Mouse (Mus musculus) hindbrain, embryonic 16.5 days (tissue): ENCODE data around the gene Slc36a1. TPM values are rescaled to one million over a fixed set of nuclear protein-coding genes. Genes with fewer than 3 reads are reported as not detected.

Source experiments
- ATAC-seq: fragments of 200-750 bp; cut with Nextera tagmentation; 2 replicates; pipeline ENCODE4 v1.8.0; 2017; ENCODE audit warnings: moderate TSS enrichment, moderate library complexity
- H3K27ac ChIP-seq: fragments of 300-500 bp; sonication (generic); 2 replicates; pipeline ENCODE4 v1.5.1; 2014; ENCODE audit warnings: low read depth, mild to moderate bottlenecking, control low read depth, low read length, moderate library complexity
- H3K27me3 ChIP-seq: fragments of 300-500 bp; sonication (generic); replicated peaks from 2 replicates; pipeline ENCODE4 v1.6.1; 2014; ENCODE audit warnings: low read length; ENCODE audit not compliant: control insufficient read depth, insufficient read depth
- H3K36me3 ChIP-seq: fragments of 300-500 bp; sonication (generic); 2 replicates; pipeline ENCODE4 v1.6.1; 2014; ENCODE audit warnings: mild to moderate bottlenecking, low read length, moderate library complexity, mixed read lengths; ENCODE audit not compliant: control insufficient read depth, insufficient read depth
- H3K4me1 ChIP-seq: fragments of 300-500 bp; sonication (generic); 2 replicates; pipeline ENCODE4 v1.6.1; 2014; ENCODE audit warnings: low read depth, low read length; ENCODE audit not compliant: control insufficient read depth, insufficient read depth
- H3K4me2 ChIP-seq: fragments of 300-500 bp; sonication (generic); 2 replicates; pipeline ENCODE4 v1.6.1; 2014; ENCODE audit warnings: mild to moderate bottlenecking, low read length, control low read depth, moderate library complexity
- H3K4me3 ChIP-seq: fragments of 300-500 bp; sonication (generic); 2 replicates; pipeline ENCODE4 v1.5.1; 2014; ENCODE audit warnings: mild to moderate bottlenecking, low read length, control low read depth, moderate library complexity
- H3K9ac ChIP-seq: fragments of 300-500 bp; sonication (generic); 2 replicates; pipeline ENCODE4 v1.6.1; 2014; ENCODE audit warnings: low read depth, mild to moderate bottlenecking, control low read depth, low read length, moderate library complexity
- H3K9me3 ChIP-seq: fragments of 300-500 bp; sonication (generic); 2 replicates; pipeline ENCODE4 v1.6.1; 2014; ENCODE audit warnings: mild to moderate bottlenecking, low read length, moderate library complexity; ENCODE audit not compliant: control insufficient read depth
- WGBS: fragments of 180-500 bp; shearing (Covaris S2); extraction: QIAGEN DNeasy Blood & Tissue Kit; methylation state at CpG from one replicate; pipeline ENCODE4 v1.1.7; 2014; 5-methylcytosine and 5-hydroxymethylcytosine counted together
- polyA plus RNA-seq: library from polyadenylated mRNA; unstranded; fragments of >200 nt; fragmentation: Nextera tagmentation; extraction: Ambion mirVana; gene quantifications from 2 replicates; pipeline ENCODE4 v1.2.1, GENCODE M21; 2015

The Slc36a1 gene
- polyA plus RNA-seq, 1 experiment from 2014 or later = 4.6 TPM

GRCm38 (mm10) chr11:55216830-55217229, 12.7 kb downstream of the Slc36a1 start:
- H3K4me3 ChIP-seq = no peak overlapping the region
- H3K36me3 ChIP-seq = peaks cover 18% of the 10 kb centered on the region
- no peaks in the 10 kb centered on the region for H3K27me3 ChIP-seq
- ATAC-seq = no peak
- H3K9me3 ChIP-seq = no peaks in the 10 kb centered on the region
- WGBS = 77% methylated on average over 13 of the region's 13 CpGs
- no peak overlapping the region for H3K4me2 ChIP-seq
- H3K4me1 ChIP-seq = no peaks in the 10 kb centered on the region
- H3K27ac ChIP-seq = no peak overlapping the region
- H3K9ac ChIP-seq = no peak overlapping the region

DNA sequence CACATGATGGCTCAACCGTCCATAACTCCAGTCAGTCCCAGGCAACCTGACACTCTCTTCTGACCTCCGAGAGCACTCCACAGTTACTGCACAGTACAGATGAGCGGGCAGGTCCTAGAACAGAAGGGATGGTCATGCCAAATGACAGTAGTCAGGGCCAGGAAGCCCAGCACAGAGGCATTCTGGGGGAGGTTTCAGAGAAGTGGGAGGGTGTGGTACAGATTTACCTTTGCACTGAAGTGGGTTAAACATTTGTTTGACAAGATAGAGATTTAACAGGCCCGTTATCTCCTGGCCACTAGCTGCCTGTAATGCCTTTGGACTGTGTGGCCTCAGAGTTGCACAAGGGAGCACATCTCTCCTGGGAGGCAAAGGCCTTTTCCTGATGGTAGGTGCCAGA, 13.3 kb downstream of the Slc36a1 start:
- no peaks in the 10 kb centered on the region for H3K9me3 ChIP-seq
- no peak overlapping the region for H3K27ac ChIP-seq
- no peak overlapping the region for H3K9ac ChIP-seq
- H3K4me2 ChIP-seq = no peak overlapping the region
- peaks cover 21% of the 10 kb centered on the region for H3K36me3 ChIP-seq
- 89% methylated on average over 4 of the region's 4 CpGs for WGBS
- no peaks in the 10 kb centered on the region for H3K4me1 ChIP-seq
- H3K4me3 ChIP-seq = no peak overlapping the region
- no peak for ATAC-seq
- H3K27me3 ChIP-seq = no peaks in the 10 kb centered on the region

DNA sequence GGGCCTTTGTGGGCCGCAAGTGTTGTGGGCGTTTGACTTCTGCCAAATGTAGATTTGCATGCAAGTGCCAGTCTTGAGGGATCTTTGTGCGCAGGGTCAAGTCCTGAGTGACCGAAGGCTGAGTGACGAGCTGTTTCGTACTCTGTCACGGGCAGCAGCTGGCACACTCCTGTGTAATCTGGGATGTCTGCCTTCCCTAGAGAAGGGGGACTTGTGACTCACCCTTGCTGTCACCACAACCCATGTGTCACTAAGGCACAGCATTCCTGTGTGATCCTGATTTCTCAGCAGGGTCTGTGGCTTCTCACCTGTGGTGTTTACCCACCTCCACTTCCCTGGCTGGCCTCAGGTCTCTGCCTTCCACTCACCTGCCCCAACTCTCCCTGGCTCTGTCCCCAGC, 13.7 kb downstream of the Slc36a1 start:
- Histone ChIP-seq H3K36me3 (peaks cover 23% of the 10 kb centered on the region), H3K4me2 (no peak overlapping the region), H3K9me3 (no peaks in the 10 kb centered on the region), H3K4me1 (no peaks in the 10 kb centered on the region), H3K27me3 (no peaks in the 10 kb centered on the region), H3K4me3 (no peak overlapping the region), H3K9ac (no peak overlapping the region), H3K27ac (no peak overlapping the region)
- ATAC-seq = no peak
- 94% methylated on average over 7 of the region's 7 CpGs for WGBS

- H3K9me3 ChIP-seq = no peaks in the 10 kb centered on the region
- H3K27me3 ChIP-seq = no peaks in the 10 kb centered on the region
- H3K9ac ChIP-seq = no peak overlapping the region
- no peak overlapping the region for H3K27ac ChIP-seq
- no peak overlapping the region for H3K4me3 ChIP-seq
- WGBS = 94% methylated on average over 3 of the region's 3 CpGs
- H3K4me1 ChIP-seq = no peaks in the 10 kb centered on the region
- H3K36me3 ChIP-seq = peaks cover 23% of the 10 kb centered on the region
- H3K4me2 ChIP-seq = no peak overlapping the region
- no peak for ATAC-seq
Measured at GRCm38 (mm10) chr11:55218473-55218872, 14.3 kb downstream of the Slc36a1 start.

GRCm38 (mm10) chr11:55221306-55221705, 17.2 kb downstream of the Slc36a1 start:
- H3K27ac ChIP-seq = no peak overlapping the region
- H3K4me3 ChIP-seq = no peak overlapping the region
- ATAC-seq = no peak
- no peaks in the 10 kb centered on the region for H3K27me3 ChIP-seq
- H3K36me3 ChIP-seq = peaks cover 29% of the 10 kb centered on the region
- no peak overlapping the region for H3K4me2 ChIP-seq
- no peaks in the 10 kb centered on the region for H3K9me3 ChIP-seq
- no peak overlapping the region for H3K9ac ChIP-seq
- H3K4me1 ChIP-seq = no peaks in the 10 kb centered on the region
- WGBS = 92% methylated on average over 7 of the region's 7 CpGs

DNA sequence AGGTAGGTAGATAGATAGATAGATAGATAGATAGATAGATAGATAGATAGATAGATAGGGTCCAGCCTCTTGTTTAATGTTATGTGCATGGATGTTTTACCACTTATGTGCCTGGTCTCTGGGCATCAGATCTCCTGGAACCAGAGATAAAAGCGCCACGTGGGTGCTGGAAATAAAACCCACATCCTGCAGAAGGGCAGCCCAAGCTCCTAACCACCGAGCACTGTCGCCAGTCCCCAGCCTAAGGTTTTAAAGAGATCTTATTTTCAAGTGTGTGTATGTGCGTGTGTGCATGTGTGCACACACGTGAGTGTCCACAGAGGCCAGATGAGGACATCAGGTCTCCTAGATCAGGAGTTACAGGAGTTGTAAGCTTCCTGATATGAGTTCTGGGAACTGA, 26.9 kb downstream of the Slc36a1 start:
- H3K36me3 ChIP-seq = peaks cover 32% of the 10 kb centered on the region

GRCm38 (mm10) chr11:55234288-55234687, 30.1 kb downstream of the Slc36a1 start:
- peaks cover 15% of the 10 kb centered on the region; the same call in 1 of the 2 replicates for H3K36me3 ChIP-seq
- H3K4me3 ChIP-seq = no peak overlapping the region
- H3K4me2 ChIP-seq = no peak overlapping the region
- no peaks in the 10 kb centered on the region for H3K27me3 ChIP-seq
- ATAC-seq = no peak
- H3K9me3 ChIP-seq = no peaks in the 10 kb centered on the region
- no peak overlapping the region for H3K9ac ChIP-seq
- H3K4me1 ChIP-seq = no peaks in the 10 kb centered on the region
- 84% methylated on average over 7 of the region's 7 CpGs for WGBS
- no peak overlapping the region for H3K27ac ChIP-seq

More for the DNA sequence above, 26.9 kb downstream of the Slc36a1 start:
- Histone ChIP-seq H3K4me2 (no peak overlapping the region), H3K9me3 (no peaks in the 10 kb centered on the region), H3K9ac (no peak overlapping the region), H3K27ac (no peak overlapping the region), H3K4me3 (no peak overlapping the region), H3K27me3 (no peaks in the 10 kb centered on the region), H3K4me1 (no peaks in the 10 kb centered on the region)
- no peak for ATAC-seq
- 94% methylated on average over 6 of the region's 6 CpGs for WGBS

GRCm38 (mm10) chr11:55234791-55235190, 30.6 kb downstream of the Slc36a1 start:
- H3K4me1 ChIP-seq = no peaks in the 10 kb centered on the region
- H3K9me3 ChIP-seq = no peaks in the 10 kb centered on the region
- WGBS = 88% methylated on average over 4 of the region's 4 CpGs
- no peak for ATAC-seq
- peaks cover 15% of the 10 kb centered on the region; the same call in 1 of the 2 replicates for H3K36me3 ChIP-seq
- H3K4me2 ChIP-seq = no peak overlapping the region
- H3K27ac ChIP-seq = no peak overlapping the region
- H3K27me3 ChIP-seq = no peaks in the 10 kb centered on the region
- no peak overlapping the region for H3K9ac ChIP-seq
- no peak overlapping the region for H3K4me3 ChIP-seq

GRCm38 (mm10) chr11:55236815-55237214, 32.7 kb downstream of the Slc36a1 start:
- no peak overlapping the region for H3K9ac ChIP-seq
- no peak overlapping the region for H3K4me2 ChIP-seq
- no peaks in the 10 kb centered on the region for H3K27me3 ChIP-seq
- WGBS = 87% methylated on average over 1 of the region's 1 CpGs
- H3K36me3 ChIP-seq = peaks cover 14% of the 10 kb centered on the region; the same call in 1 of the 2 replicates
- H3K4me1 ChIP-seq = no peaks in the 10 kb centered on the region
- no peak for ATAC-seq
- H3K27ac ChIP-seq = no peak overlapping the region
- H3K9me3 ChIP-seq = no peaks in the 10 kb centered on the region
- H3K4me3 ChIP-seq = no peak overlapping the region

DNA sequence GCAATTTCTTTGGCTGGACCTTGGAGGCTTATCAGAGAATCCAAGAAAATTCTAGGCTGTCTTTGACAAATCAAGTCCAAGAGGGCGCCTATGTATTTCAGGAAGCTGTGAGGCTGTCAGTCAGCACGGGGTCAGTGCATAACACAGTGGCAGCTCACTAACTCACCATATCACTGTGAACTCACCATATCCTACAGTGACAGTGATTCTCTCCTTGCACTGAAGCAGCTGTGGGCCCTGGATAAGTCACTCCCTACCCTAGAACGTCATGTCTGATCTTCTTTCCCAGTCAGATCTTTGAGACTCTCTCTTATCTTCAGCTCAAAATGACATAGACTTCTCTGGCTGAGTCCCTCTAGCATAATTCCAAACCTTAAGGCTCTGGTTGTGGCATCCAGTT, 35.3 kb downstream of the Slc36a1 start:
- Histone ChIP-seq H3K4me3 (no peak overlapping the region), H3K27ac (no peak overlapping the region), H3K4me2 (no peak overlapping the region), H3K4me1 (no peaks in the 10 kb centered on the region), H3K9me3 (no peaks in the 10 kb centered on the region), H3K36me3 (peaks cover 2% of the 10 kb centered on the region; the same call in 1 of the 2 replicates), H3K27me3 (no peaks in the 10 kb centered on the region), H3K9ac (no peak overlapping the region)
- 83% methylated on average over 3 of the region's 3 CpGs for WGBS
- ATAC-seq = no peak
